Mouse (Mus musculus) small intestine, adult 2 months (tissue): ENCODE measurements around the gene Gm11213. TPM values are rescaled to one million over a fixed set of nuclear protein-coding genes. Genes with fewer than 3 reads are reported as not detected.

Experiments used
- H3K27ac ChIP-seq: fragments of 200-500 bp; 2 replicates; pipeline ENCODE4 v1.5.1; 2012; ENCODE audit warnings: low read depth, low read length, control low read depth, inconsistent platforms; ENCODE audit not compliant: insufficient read depth
- H3K27me3 ChIP-seq: fragments of 200-500 bp; 2 replicates; pipeline ENCODE4 v1.6.1; 2012; ENCODE audit warnings: mild to moderate bottlenecking, moderate library complexity, low read length, inconsistent platforms; ENCODE audit not compliant: control insufficient read depth, insufficient read depth
- H3K36me3 ChIP-seq: fragments of 200-500 bp; 2 replicates; pipeline ENCODE4 v1.6.1; 2012; ENCODE audit warnings: mild to moderate bottlenecking, low read length, control low read depth, inconsistent platforms; ENCODE audit not compliant: control insufficient read depth, insufficient read depth
- H3K4me1 ChIP-seq: fragments of 200-500 bp; 2 replicates; pipeline ENCODE4 v1.6.1; 2012; ENCODE audit warnings: low read length, inconsistent platforms, mixed read lengths; ENCODE audit not compliant: control insufficient read depth, insufficient read depth, insufficient read length
- H3K4me3 ChIP-seq: fragments of 200-500 bp; 2 replicates; pipeline ENCODE4 v1.5.1; 2012; ENCODE audit warnings: low read depth, mild to moderate bottlenecking, control low read depth, inconsistent platforms, low read length, moderate library complexity
- CTCF ChIP-seq: fragments of 200-500 bp; IDR thresholded peaks from 2 replicates; pipeline ENCODE4 v1.5.1; 2012; ENCODE audit warnings: low read depth, mild to moderate bottlenecking, control low read depth, inconsistent platforms, low read length, moderate library complexity, mixed read lengths; ENCODE audit not compliant: insufficient replicate concordance, insufficient read length; ENCODE audit errors: extremely low read depth
- POLR2A ChIP-seq: fragments of 200-500 bp; IDR thresholded peaks from 2 replicates; pipeline ENCODE4 v1.6.1; 2012; ENCODE audit warnings: low read depth, mild to moderate bottlenecking, control low read depth, inconsistent platforms, low read length, moderate library complexity
- WGBS: fragments of 180-500 bp; shearing (Covaris S2); methylation state at CpG from one replicate; pipeline ENCODE4 v1.1.7; 2018; 5-methylcytosine and 5-hydroxymethylcytosine counted together
- polyA plus RNA-seq: library from polyadenylated mRNA; depleted of rRNA; stranded (reverse); fragments of >200 nt; gene quantifications from 2 replicates; pipeline ENCODE4 v1.2.3, GENCODE M21; 2012; rRNA removed

Gm11213 gene
- polyA plus RNA-seq, 1 experiment: not detected

GRCm38 (mm10) chr4:63556665-63557064, 48.4 kb downstream of the Gm11213 start:
- Histone ChIP-seq H3K27ac (no peak overlapping the region), H3K4me1 (peaks cover 36% of the 10 kb centered on the region), H3K36me3 (peaks cover 16% of the 10 kb centered on the region), H3K27me3 (no peaks in the 10 kb centered on the region), H3K4me3 (no peak overlapping the region)
- TF ChIP-seq POLR2A (no peak), CTCF (no peak)
- 59% methylated on average over 5 of the region's 5 CpGs for WGBS

GRCm38 (mm10) chr4:63555111-63555510, 50.0 kb downstream of the Gm11213 start:
- H3K27ac ChIP-seq: no peak overlapping the region
- 86% methylated on average over 2 of the region's 2 CpGs for WGBS
- peaks cover 20% of the 10 kb centered on the region for H3K4me1 ChIP-seq
- no peak overlapping the region for H3K4me3 ChIP-seq
- H3K36me3 ChIP-seq: peaks cover 26% of the 10 kb centered on the region
- H3K27me3 ChIP-seq: no peaks in the 10 kb centered on the region
- TF ChIP-seq CTCF (no peak), POLR2A (no peak)

- H3K4me3 ChIP-seq: no peak overlapping the region
- H3K27me3 ChIP-seq: no peaks in the 10 kb centered on the region
- peaks cover 28% of the 10 kb centered on the region for H3K36me3 ChIP-seq
- H3K4me1 ChIP-seq: peaks cover 15% of the 10 kb centered on the region; the same call in 1 of the 2 replicates
- 22% methylated on average over 3 of the region's 3 CpGs for WGBS
- no peak overlapping the region for H3K27ac ChIP-seq
- TF ChIP-seq POLR2A: no peak
Observed at GRCm38 (mm10) chr4:63554616-63555015, 50.4 kb downstream of the Gm11213 start.

GRCm38 (mm10) chr4:63553789-63554576, 51.1 kb downstream of the Gm11213 start:
- no peak overlapping the region for H3K4me3 ChIP-seq
- H3K36me3 ChIP-seq: peaks cover 34% of the 10 kb centered on the region
- WGBS: 79% methylated on average over 4 of the region's 4 CpGs
- no peak for TF ChIP-seq POLR2A
- peaks cover 9% of the 10 kb centered on the region; the same call in 1 of the 2 replicates for H3K4me1 ChIP-seq
- H3K27me3 ChIP-seq: no peaks in the 10 kb centered on the region
- no peak overlapping the region for H3K27ac ChIP-seq

GRCm38 (mm10) chr4:63552865-63553264, 52.2 kb downstream of the Gm11213 start:
- TF ChIP-seq CTCF: no peak
- no peak for TF ChIP-seq POLR2A
- H3K27ac ChIP-seq: no peak overlapping the region
- peaks cover 39% of the 10 kb centered on the region for H3K36me3 ChIP-seq
- 93% methylated on average over 1 of the region's 1 CpGs for WGBS
- no peak overlapping the region for H3K4me3 ChIP-seq
- peaks cover 9% of the 10 kb centered on the region; the same call in 1 of the 2 replicates for H3K4me1 ChIP-seq
- no peaks in the 10 kb centered on the region for H3K27me3 ChIP-seq

- H3K27me3 ChIP-seq: no peaks in the 10 kb centered on the region
- peaks cover 39% of the 10 kb centered on the region for H3K36me3 ChIP-seq
- H3K27ac ChIP-seq: no peak overlapping the region
- TF ChIP-seq POLR2A (no peak), CTCF (no peak)
- no peak overlapping the region for H3K4me3 ChIP-seq
- 87% methylated on average over 3 of the region's 3 CpGs for WGBS
- H3K4me1 ChIP-seq: peaks cover 2% of the 10 kb centered on the region; the same call in 1 of the 2 replicates
Observed at GRCm38 (mm10) chr4:63550908-63551307, 54.2 kb downstream of the Gm11213 start.

- no peaks in the 10 kb centered on the region for H3K27me3 ChIP-seq
- no peak overlapping the region for H3K4me3 ChIP-seq
- peaks cover 37% of the 10 kb centered on the region for H3K36me3 ChIP-seq
- no peak overlapping the region for H3K27ac ChIP-seq
- TF ChIP-seq POLR2A (no peak), CTCF (no peak)
- WGBS: 80% methylated on average over 3 of the region's 3 CpGs
- peaks cover 8% of the 10 kb centered on the region; the same call in 1 of the 2 replicates for H3K4me1 ChIP-seq
Observed at GRCm38 (mm10) chr4:63548491-63548890, 56.6 kb downstream of the Gm11213 start.

- Histone ChIP-seq H3K36me3 (peaks cover 34% of the 10 kb centered on the region), H3K27me3 (no peaks in the 10 kb centered on the region), H3K4me3 (no peak overlapping the region), H3K4me1 (peaks cover 8% of the 10 kb centered on the region; the same call in 1 of the 2 replicates), H3K27ac (no peak overlapping the region)
- TF ChIP-seq POLR2A (no peak), CTCF (no peak)
- 65% methylated on average over 1 of the region's 1 CpGs for WGBS
Observed at GRCm38 (mm10) chr4:63547799-63548198, 57.3 kb downstream of the Gm11213 start.

Other genes with a start within 250 kb of the Gm11213 start
- not detected in 2 replicates for gene Orm3, start 249.1 kb downstream of the Gm11213 start, polyA plus RNA-seq
- not detected in 2 replicates for gene Orm2, start 242.8 kb downstream of the Gm11213 start, polyA plus RNA-seq
- gene Akna, start 201.9 kb downstream of the Gm11213 start, polyA plus RNA-seq: 8.1 and 11.5 TPM in 2 replicates
- 14.0 and 20.2 TPM in 2 replicates for gene Whrn, start 109.3 kb downstream of the Gm11213 start, polyA plus RNA-seq
- 9.7 and 19.5 TPM in 2 replicates for gene Atp6v1g1, start 60.5 kb downstream of the Gm11213 start, polyA plus RNA-seq
- gene Tmem268, start 46.5 kb downstream of the Gm11213 start, polyA plus RNA-seq: 6.7 and 10.8 TPM in 2 replicates
- not detected in 2 replicates for gene Tex48, start 17.2 kb upstream of the Gm11213 start, polyA plus RNA-seq
- gene Gm11214, start 58.1 kb upstream of the Gm11213 start, polyA plus RNA-seq: not detected in 2 replicates
- gene Tnfsf15, start 139.9 kb upstream of the Gm11213 start, polyA plus RNA-seq: 0.04 and 0.25 TPM in 2 replicates